8 mouse cellular contexts compared by ENCODE assay signal in the genomic region with DNA sequence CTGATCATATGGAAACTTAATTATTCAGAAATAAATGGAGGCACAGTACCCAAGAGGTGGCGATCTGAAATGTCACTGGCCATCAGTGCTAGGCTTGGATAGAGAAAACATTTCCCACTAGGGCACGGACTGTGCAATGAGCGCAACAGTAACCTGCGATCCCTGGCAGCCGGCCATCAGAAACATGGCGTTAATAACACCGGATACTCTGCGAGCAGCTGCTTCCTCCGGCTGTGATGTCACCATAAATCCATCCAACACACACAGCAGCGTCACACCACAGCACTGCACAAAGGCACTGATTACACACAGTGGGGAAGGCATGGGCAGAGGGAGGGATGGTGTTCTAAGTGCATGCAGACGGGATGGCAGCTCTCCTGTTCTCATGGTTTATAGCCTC. TPM values are rescaled to one million over a fixed set of nuclear protein-coding genes. Genes with fewer than 3 reads are reported as not detected.
DNase-seq lines count a peak whose midpoint lies in the region; ATAC-seq lines count a peak whose summit lies in the region.

No protein-coding gene starts in this region.

- no peak for ATAC-seq in embryonic facial prominence, embryonic 13.5 days (ENCODE audit: insufficient number of reproducible peaks, insufficient read depth, low FRiP score, low TSS enrichment, low read depth)
- ATAC-seq in heart, embryonic 14.5 days (ENCODE audit: insufficient number of reproducible peaks, insufficient read depth, low FRiP score, low read depth), result peak; percentile 59
- peak; percentile 20; the same call in 1 of the 2 replicates for ATAC-seq in kidney, embryonic 16.5 days (ENCODE audit: low FRiP score, low TSS enrichment)
- ATAC-seq in midbrain, embryonic 14.5 days (ENCODE audit: low FRiP score, low TSS enrichment), result no peak
- no peak for ATAC-seq in erythroblast, adult 5-6 weeks (replicated peaks; ENCODE audit: low FRiP score, poor library complexity, severe bottlenecking)

- no peak overlapping the region for H3K4me2 ChIP-seq in embryonic facial prominence, embryonic 13.5 days
- 0 out of 2 replicates have a peak overlapping the region, but pooled peaks have one; percentile 6 for H3K4me2 ChIP-seq in heart, embryonic 14.5 days (ENCODE audit: low read length)
- H3K4me2 ChIP-seq in kidney, embryonic 16.5 days (replicated peaks; ENCODE audit: low read depth, low read length), result no peak overlapping the region
- no peak overlapping the region for H3K4me2 ChIP-seq in midbrain, embryonic 14.5 days (ENCODE audit: low read length)

- peaks cover 14% of the 10 kb centered on the region for H3K36me3 ChIP-seq in embryonic facial prominence, embryonic 13.5 days
- H3K36me3 ChIP-seq in heart, embryonic 14.5 days (ENCODE audit: control insufficient read depth, insufficient read depth, low read length), result peaks cover 14% of the 10 kb centered on the region
- H3K36me3 ChIP-seq in kidney, embryonic 16.5 days (ENCODE audit: insufficient read depth, low read length), result peaks cover 6% of the 10 kb centered on the region; the same call in 1 of the 2 replicates
- peaks cover 15% of the 10 kb centered on the region for H3K36me3 ChIP-seq in midbrain, embryonic 14.5 days (ENCODE audit: control insufficient read depth, insufficient read depth, low read length)

- no peaks in the 10 kb centered on the region for H3K27me3 ChIP-seq in embryonic facial prominence, embryonic 13.5 days
- H3K27me3 ChIP-seq in heart, embryonic 14.5 days (ENCODE audit: control insufficient read depth, insufficient read depth, low read length), result no peaks in the 10 kb centered on the region
- H3K27me3 ChIP-seq in kidney, embryonic 16.5 days (ENCODE audit: insufficient read depth, low read length), result no peaks in the 10 kb centered on the region
- no peaks in the 10 kb centered on the region for H3K27me3 ChIP-seq in midbrain, embryonic 14.5 days (ENCODE audit: control insufficient read depth, insufficient read depth, low read length)

- 0 out of 2 replicates have a peak overlapping the region, but pooled peaks have one; percentile 12 for H3K9ac ChIP-seq in embryonic facial prominence, embryonic 13.5 days
- no peak overlapping the region for H3K9ac ChIP-seq in heart, embryonic 14.5 days (ENCODE audit: low read length)
- H3K9ac ChIP-seq in kidney, embryonic 16.5 days (replicated peaks; ENCODE audit: low read length), result no peak overlapping the region
- H3K9ac ChIP-seq in midbrain, embryonic 14.5 days (replicated peaks; ENCODE audit: low read length), result no peak overlapping the region; the same call in 1 of the 2 replicates

- no peak overlapping the region; the same call in 1 of the 2 replicates for H3K27ac ChIP-seq in embryonic facial prominence, embryonic 13.5 days
- peak overlapping the region; percentile 15 to 61 for H3K27ac ChIP-seq in heart, embryonic 14.5 days (replicated peaks in 1 of 2; ENCODE audit: control insufficient read depth in 1 of 2, insufficient read depth in 1 of 2, low read depth in 2 of 2, low read length in 2 of 2)
- H3K27ac ChIP-seq in kidney, embryonic 16.5 days (ENCODE audit: low read length), result 0 out of 2 replicates have a peak overlapping the region, but pooled peaks have one; percentile 49
- H3K27ac ChIP-seq in midbrain, embryonic 14.5 days (replicated peaks; ENCODE audit: low read depth, low read length), result peak overlapping the region; percentile 78

- H3K9me3 ChIP-seq in embryonic facial prominence, embryonic 13.5 days, result no peaks in the 10 kb centered on the region
- H3K9me3 ChIP-seq in heart, embryonic 14.5 days (ENCODE audit: control insufficient read depth, low read length), result no peaks in the 10 kb centered on the region
- H3K9me3 ChIP-seq in kidney, embryonic 16.5 days (ENCODE audit: low read length), result no peaks in the 10 kb centered on the region
- H3K9me3 ChIP-seq in midbrain, embryonic 14.5 days (ENCODE audit: control insufficient read depth, low read length), result no peaks in the 10 kb centered on the region

- peak; percentile 59 for DNase-seq in cerebellum, adult 9-11 months
- no peak for DNase-seq in cerebellum, adult 9-10 months
- peak; percentile 72 for DNase-seq in midbrain, embryonic 14.5 days
- no peak for DNase-seq in urinary bladder, postnatal 25 days (ENCODE audit: low spot score)

- H3K4me3 ChIP-seq in embryonic facial prominence, embryonic 13.5 days, result no peak overlapping the region
- H3K4me3 ChIP-seq in heart, embryonic 14.5 days (ENCODE audit: control insufficient read depth in 1 of 2, insufficient read depth in 1 of 2, low read depth in 1 of 2, low read length in 2 of 2), result no peak overlapping the region
- H3K4me3 ChIP-seq in kidney, embryonic 16.5 days (ENCODE audit: low read length), result no peak overlapping the region
- H3K4me3 ChIP-seq in midbrain, embryonic 14.5 days (replicated peaks; ENCODE audit: low read depth, low read length), result no peak overlapping the region

- 59% methylated on average over 11 of the region's 11 CpGs for WGBS in embryonic facial prominence, embryonic 13.5 days
- WGBS in heart, embryonic 14.5 days, result 40% methylated on average over 11 of the region's 11 CpGs
- 21% methylated on average over 11 of the region's 11 CpGs for WGBS in kidney, embryonic 16.5 days
- 42% methylated on average over 11 of the region's 11 CpGs for WGBS in midbrain, embryonic 14.5 days

- peaks cover 53% of the 10 kb centered on the region for H3K4me1 ChIP-seq in embryonic facial prominence, embryonic 13.5 days
- peaks cover 58 to 68% of the 10 kb centered on the region in 2 experiments for H3K4me1 ChIP-seq in heart, embryonic 14.5 days (ENCODE audit: control insufficient read depth in 2 of 2, insufficient read depth in 2 of 2, low read length in 2 of 2)
- peaks cover 60% of the 10 kb centered on the region for H3K4me1 ChIP-seq in kidney, embryonic 16.5 days (ENCODE audit: insufficient read depth, low read length)
- H3K4me1 ChIP-seq in midbrain, embryonic 14.5 days (ENCODE audit: control insufficient read depth, insufficient read depth, low read length), result peaks cover 51% of the 10 kb centered on the region

RNA-seq across cellular contexts. Expression of a gene that starts 36.7 kb away (rescaled TPM):
- 2.2 and 2.3 TPM in 2 replicates for polyA plus RNA-seq in embryonic facial prominence, embryonic 13.5 days (2015; fragmentation: Nextera tagmentation; extraction: Ambion mirVana)
- polyA plus RNA-seq in heart, embryonic 14.5 days (2014; fragmentation: Nextera tagmentation; extraction: Ambion mirVana), result 2.3 and 3.1 TPM in 2 replicates
- polyA plus RNA-seq in kidney, embryonic 16.5 days (2015; fragmentation: Nextera tagmentation; extraction: Ambion mirVana), result 2.4 TPM in 2 replicates
- 1.1 and 2.6 TPM in 2 replicates for polyA plus RNA-seq in midbrain, embryonic 14.5 days (2014; fragmentation: Nextera tagmentation; extraction: Ambion mirVana)
- 85.1 and 133 TPM in 2 replicates for total RNA-seq in erythroblast, adult 5-6 weeks (2015; ENCODE audit: low replicate concordance)
- total RNA-seq in erythroblast, adult 5-6 weeks (2017; ENCODE audit: low replicate concordance), result 30.2 and 34.8 TPM in 2 replicates

RNA-seq across cellular contexts. Expression of a gene that starts 39.4 kb away (rescaled TPM):
- 88.6 and 88.9 TPM in 2 replicates for polyA plus RNA-seq in embryonic facial prominence, embryonic 13.5 days (2015; fragmentation: Nextera tagmentation; extraction: Ambion mirVana)
- polyA plus RNA-seq in heart, embryonic 14.5 days (2014; fragmentation: Nextera tagmentation; extraction: Ambion mirVana), result 84.9 and 88.2 TPM in 2 replicates
- polyA plus RNA-seq in kidney, embryonic 16.5 days (2015; fragmentation: Nextera tagmentation; extraction: Ambion mirVana), result 122 and 126 TPM in 2 replicates
- 133 and 201 TPM in 2 replicates for polyA plus RNA-seq in midbrain, embryonic 14.5 days (2014; fragmentation: Nextera tagmentation; extraction: Ambion mirVana)
- 23.2 and 30.9 TPM in 2 replicates for total RNA-seq in erythroblast, adult 5-6 weeks (2015; ENCODE audit: low replicate concordance)
- 20.5 and 26.8 TPM in 2 replicates for total RNA-seq in erythroblast, adult 5-6 weeks (2017; ENCODE audit: low replicate concordance)

Comparison
In these comparisons a context has a peak if more than half of its experiments do, and no peak if none do; other contexts are left out.
1. DNase-seq: peak in cerebellum, adult 9-11 months (single experiment) and midbrain, embryonic 14.5 days (single experiment); none in cerebellum, adult 9-10 months (single experiment) and urinary bladder, postnatal 25 days (single experiment).
2. ATAC-seq: peak in heart, embryonic 14.5 days (single experiment) and kidney, embryonic 16.5 days (single experiment); none in embryonic facial prominence, embryonic 13.5 days (single experiment), midbrain, embryonic 14.5 days (single experiment) and erythroblast, adult 5-6 weeks (single experiment).